Comparison of ENCODE assay signal across 21 mouse cellular contexts in the genomic region with DNA sequence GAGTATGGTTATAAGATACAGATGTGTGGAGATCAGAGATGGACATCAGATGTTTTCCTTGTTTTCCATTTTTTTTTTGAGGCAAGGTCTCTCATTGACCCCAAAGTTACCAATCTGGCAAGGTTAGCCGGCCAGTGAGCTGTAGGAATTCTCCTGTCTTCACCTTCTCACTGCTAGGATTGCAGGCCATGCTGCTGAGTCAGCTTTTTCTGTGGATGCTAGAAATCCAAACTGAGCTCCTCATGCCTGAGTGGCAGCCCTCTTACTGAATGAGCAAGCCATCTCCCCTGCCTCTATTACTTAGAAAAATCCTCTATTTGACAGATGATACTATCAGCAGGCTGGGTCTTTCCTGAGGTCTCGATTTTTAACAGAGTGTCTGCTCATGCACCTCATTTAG. TPM values are rescaled to one million over a fixed set of nuclear protein-coding genes. Genes with fewer than 3 reads are reported as not detected.
"Had no signal": no experiment of that assay in that cellular context is flagged by ENCODE, and none has a peak within 500 bp of the region (broad histone marks: within the 10 kb centered on the region; RNA-seq: fewer than 3 reads in every experiment).

No protein-coding gene starts in this region.

- DNase-seq: liver, postnatal 0 days; lung, adult 2 months; lung, postnatal 14 days; lung, postnatal 36 days; midbrain, embryonic 14.5 days; retina, postnatal 1 day; right cerebral cortex, adult 18-20 months; right cerebral cortex, postnatal 25 days; right cerebral cortex, postnatal 4 days; spleen, adult 18-20 months; thymus, adult 18-20 months; thymus, postnatal 14 days; thymus, postnatal 36 days had no signal

- H3K9ac ChIP-seq: liver, postnatal 0 days; lung, embryonic 15.5 days; midbrain, embryonic 12.5 days; neural tube, embryonic 13.5 days; neural tube, embryonic 15.5 days had no signal

- H3K9me3 ChIP-seq: lung, embryonic 15.5 days; midbrain, embryonic 10.5 days; midbrain, embryonic 12.5 days; neural tube, embryonic 13.5 days; neural tube, embryonic 15.5 days had no signal

- H3K27ac ChIP-seq: lung, embryonic 15.5 days; midbrain, embryonic 10.5 days; midbrain, embryonic 12.5 days; neural tube, embryonic 13.5 days; neural tube, embryonic 15.5 days had no signal

- H3K4me1 ChIP-seq: lung, embryonic 15.5 days; midbrain, embryonic 12.5 days; neural tube, embryonic 13.5 days; neural tube, embryonic 15.5 days had no signal

- H3K4me3 ChIP-seq: lung, embryonic 15.5 days; midbrain, embryonic 10.5 days; midbrain, embryonic 12.5 days; myocyte; neural tube, embryonic 13.5 days; neural tube, embryonic 15.5 days had no signal

RNA-seq across cellular contexts. Expression of a gene that starts 52.1 kb away (rescaled TPM):
- total RNA-seq: megakaryocyte, adult 5-6 weeks had no signal
- polyA plus RNA-seq: lung, adult 2 months; small intestine, adult 2 months had no signal
